Mouse (Mus musculus): ENCODE data around the gene Gadd45gip1. TPM values are rescaled to one million over a fixed set of nuclear protein-coding genes. Genes with fewer than 3 reads are reported as not detected.

Gadd45gip1 gene
- polyA plus RNA-seq, 1 experiment from 2014 or later = 71.0 TPM

GRCm38 (mm10) chr8:84877297-84878035 is 46.1 kb downstream of the Gadd45gip1 start:
- peaks cover 53% of the 10 kb centered on the region for H3K4me1 ChIP-seq
- ATAC-seq = no peak

GRCm38 (mm10) chr8:84878915-84879314 is 47.6 kb downstream of the Gadd45gip1 start:
- Histone ChIP-seq H3K4me3 (no peak overlapping the region), H3K9me3 (replicated peaks) (no peaks in the 10 kb centered on the region), H3K27me3 (replicated peaks) (no peaks in the 10 kb centered on the region), H3K27ac (peak overlapping the region; percentile 50; the same call in 1 of the 2 replicates), H3K9ac (no peak overlapping the region), H3K4me2 (no peak overlapping the region), H3K36me3 (peaks cover 32% of the 10 kb centered on the region), H3K4me1 (peaks cover 38% of the 10 kb centered on the region)
- WGBS (ENCODE audit: insufficient replicate concordance) = 73% methylated on average over 1 of the region's 1 CpGs
- ATAC-seq = peak; percentile 78

More at GRCm38 (mm10) chr8:84877297-84878035, 46.1 kb downstream of the Gadd45gip1 start:
- Histone ChIP-seq H3K9ac (no peak overlapping the region), H3K4me3 (no peak overlapping the region), H3K4me2 (no peak overlapping the region), H3K36me3 (peaks cover 20% of the 10 kb centered on the region), H3K9me3 (replicated peaks) (no peaks in the 10 kb centered on the region), H3K27ac (peak overlapping the region; percentile 3; the same call in 1 of the 2 replicates), H3K27me3 (replicated peaks) (no peaks in the 10 kb centered on the region)
- WGBS (ENCODE audit: insufficient replicate concordance) = 62% methylated on average over 3 of the region's 3 CpGs

- H3K4me1 ChIP-seq = peaks cover 14% of the 10 kb centered on the region
- no peak for ATAC-seq
- H3K4me2 ChIP-seq = no peak overlapping the region
- H3K9ac ChIP-seq = no peak overlapping the region
- 56% methylated on average over 4 of the region's 4 CpGs for WGBS (ENCODE audit: insufficient replicate concordance)
- H3K36me3 ChIP-seq = peaks cover 75% of the 10 kb centered on the region
- H3K27ac ChIP-seq = 0 out of 2 replicates have a peak overlapping the region, but pooled peaks have one; percentile 11
- H3K27me3 ChIP-seq (replicated peaks) = no peaks in the 10 kb centered on the region
- no peaks in the 10 kb centered on the region for H3K9me3 ChIP-seq (replicated peaks)
- H3K4me3 ChIP-seq = no peak overlapping the region
Observed at GRCm38 (mm10) chr8:84884728-84885127, 53.4 kb downstream of the Gadd45gip1 start.

Small RNAs within 50 kb of the gene (microRNA-seq; reads per million reads assigned to microRNA genes)
- 4.6 reads per million, percentile 7 among the genes with 10 or more reads in this experiment for gene Mir7069

Other genes starting within 250 kb of the Gadd45gip1 start
- gene Ier2, start 168.7 kb upstream of the Gadd45gip1 start, polyA plus RNA-seq (2016; fragmentation: Nextera tagmentation; extraction: Ambion mirVana) = 36.4 and 37.4 TPM in 2 replicates
- gene Trmt1, start 145.2 kb upstream of the Gadd45gip1 start, polyA plus RNA-seq (2016; fragmentation: Nextera tagmentation; extraction: Ambion mirVana) = 57.3 and 62.0 TPM in 2 replicates
- 12.5 and 12.9 TPM in 2 replicates for gene Nacc1, start 143.7 kb upstream of the Gadd45gip1 start, polyA plus RNA-seq (2016; fragmentation: Nextera tagmentation; extraction: Ambion mirVana)
- 82.3 and 83.1 TPM in 2 replicates for gene Lyl1, start 130.1 kb upstream of the Gadd45gip1 start, polyA plus RNA-seq (2016; fragmentation: Nextera tagmentation; extraction: Ambion mirVana)
- gene G430095P16Rik, start 108.5 kb upstream of the Gadd45gip1 start, polyA plus RNA-seq (2016; fragmentation: Nextera tagmentation; extraction: Ambion mirVana) = 11.0 and 12.0 TPM in 2 replicates
- gene Nfix, start 31.2 kb upstream of the Gadd45gip1 start, polyA plus RNA-seq (2016; fragmentation: Nextera tagmentation; extraction: Ambion mirVana) = 2.8 and 2.9 TPM in 2 replicates
- gene Dand5, start 8.7 kb upstream of the Gadd45gip1 start, polyA plus RNA-seq (2016; fragmentation: Nextera tagmentation; extraction: Ambion mirVana) = 3.4 and 4.3 TPM in 2 replicates
- gene Rad23a, start 9.1 kb downstream of the Gadd45gip1 start, polyA plus RNA-seq (2016; fragmentation: Nextera tagmentation; extraction: Ambion mirVana) = 274 and 281 TPM in 2 replicates
- 590 and 610 TPM in 2 replicates for gene Calr, start 15.4 kb downstream of the Gadd45gip1 start, polyA plus RNA-seq (2016; fragmentation: Nextera tagmentation; extraction: Ambion mirVana)
- gene Farsa, start 25.5 kb downstream of the Gadd45gip1 start, polyA plus RNA-seq (2016; fragmentation: Nextera tagmentation; extraction: Ambion mirVana) = 96.3 and 98.6 TPM in 2 replicates
- 110 TPM in 2 replicates for gene Syce2, start 40.6 kb downstream of the Gadd45gip1 start, polyA plus RNA-seq (2016; fragmentation: Nextera tagmentation; extraction: Ambion mirVana)
- gene Gcdh, start 62.4 kb downstream of the Gadd45gip1 start, polyA plus RNA-seq (2016; fragmentation: Nextera tagmentation; extraction: Ambion mirVana) = 41.1 and 44.3 TPM in 2 replicates
- gene Klf1, start 70.4 kb downstream of the Gadd45gip1 start, polyA plus RNA-seq (2016; fragmentation: Nextera tagmentation; extraction: Ambion mirVana) = 517 and 552 TPM in 2 replicates
- gene Dnase2a, start 77.0 kb downstream of the Gadd45gip1 start, polyA plus RNA-seq (2016; fragmentation: Nextera tagmentation; extraction: Ambion mirVana) = 10.8 and 11.4 TPM in 2 replicates
- gene Mast1, start 105.8 kb downstream of the Gadd45gip1 start, polyA plus RNA-seq (2016; fragmentation: Nextera tagmentation; extraction: Ambion mirVana) = 0.18 TPM in 2 replicates
- gene Rtbdn, start 115.5 kb downstream of the Gadd45gip1 start, polyA plus RNA-seq (2016; fragmentation: Nextera tagmentation; extraction: Ambion mirVana) = 0.39 and 0.60 TPM in 2 replicates
- gene Gm49661, start 137.9 kb downstream of the Gadd45gip1 start, polyA plus RNA-seq (2016; fragmentation: Nextera tagmentation; extraction: Ambion mirVana) = 1.1 TPM in 1 of 2 replicates, not detected in the other
- gene Prdx2, start 138.1 kb downstream of the Gadd45gip1 start, polyA plus RNA-seq (2016; fragmentation: Nextera tagmentation; extraction: Ambion mirVana) = 1,859 and 1,895 TPM in 2 replicates
- 149 and 150 TPM in 2 replicates for gene Rnaseh2a, start 138.2 kb downstream of the Gadd45gip1 start, polyA plus RNA-seq (2016; fragmentation: Nextera tagmentation; extraction: Ambion mirVana)
- 18.0 and 18.3 TPM in 2 replicates for gene Junb, start 147.2 kb downstream of the Gadd45gip1 start, polyA plus RNA-seq (2016; fragmentation: Nextera tagmentation; extraction: Ambion mirVana)
- gene Hook2, start 159.1 kb downstream of the Gadd45gip1 start, polyA plus RNA-seq (2016; fragmentation: Nextera tagmentation; extraction: Ambion mirVana) = 10.8 and 10.9 TPM in 2 replicates
- not detected in 2 replicates for gene Best2, start 183.0 kb downstream of the Gadd45gip1 start, polyA plus RNA-seq (2016; fragmentation: Nextera tagmentation; extraction: Ambion mirVana)
- 85.8 and 87.3 TPM in 2 replicates for gene Asna1, start 193.8 kb downstream of the Gadd45gip1 start, polyA plus RNA-seq (2016; fragmentation: Nextera tagmentation; extraction: Ambion mirVana)
- 133 and 139 TPM in 2 replicates for gene Trir, start 195.3 kb downstream of the Gadd45gip1 start, polyA plus RNA-seq (2016; fragmentation: Nextera tagmentation; extraction: Ambion mirVana)
- gene Tnpo2, start 205.4 kb downstream of the Gadd45gip1 start, polyA plus RNA-seq (2016; fragmentation: Nextera tagmentation; extraction: Ambion mirVana) = 31.1 and 32.3 TPM in 2 replicates
- 8.5 and 9.5 TPM in 2 replicates for gene Fbxw9, start 228.5 kb downstream of the Gadd45gip1 start, polyA plus RNA-seq (2016; fragmentation: Nextera tagmentation; extraction: Ambion mirVana)
- gene Gm5741, start 236.5 kb downstream of the Gadd45gip1 start, polyA plus RNA-seq (2016; fragmentation: Nextera tagmentation; extraction: Ambion mirVana) = 0.80 TPM in 1 of 2 replicates, not detected in the other
- 51.6 and 52.3 TPM in 2 replicates for gene Dhps, start 240.2 kb downstream of the Gadd45gip1 start, polyA plus RNA-seq (2016; fragmentation: Nextera tagmentation; extraction: Ambion mirVana)
- 80.1 and 87.7 TPM in 2 replicates for gene Wdr83os, start 249.2 kb downstream of the Gadd45gip1 start, polyA plus RNA-seq (2016; fragmentation: Nextera tagmentation; extraction: Ambion mirVana)
- 30.8 and 33.1 TPM in 2 replicates for gene Wdr83, start 249.8 kb downstream of the Gadd45gip1 start, polyA plus RNA-seq (2016; fragmentation: Nextera tagmentation; extraction: Ambion mirVana)

All from liver, embryonic 12.5 days (tissue).